Mouse (Mus musculus) spleen, adult 2 months (tissue): Measurements from ENCODE around the gene Rprd2. TPM values are rescaled to one million over a fixed set of nuclear protein-coding genes. Genes with fewer than 3 reads are reported as not detected.

Source experiments
- DNase-seq, 2 experiments: peaks; one replicate each; pipeline versions ENCODE4 v3.0.0 to v3.0.0-alpha.2; 2012 to 2021; ENCODE audit warnings: low spot score in 2 of 2, low read depth in 1 of 2
- H3K27ac ChIP-seq: fragments of 200-500 bp; 2 replicates; pipeline ENCODE4 v1.5.1; 2012; ENCODE audit warnings: low read length, inconsistent platforms; ENCODE audit not compliant: insufficient read depth
- H3K27me3 ChIP-seq: fragments of 200-500 bp; 2 replicates; pipeline ENCODE4 v1.6.1; 2012; ENCODE audit warnings: mild to moderate bottlenecking, moderate library complexity, low read length, inconsistent platforms; ENCODE audit not compliant: control insufficient read depth, insufficient read depth
- H3K36me3 ChIP-seq: fragments of 200-500 bp; 2 replicates; pipeline ENCODE4 v1.6.1; 2012; ENCODE audit warnings: mild to moderate bottlenecking, low read length, inconsistent platforms; ENCODE audit not compliant: control insufficient read depth, insufficient read depth
- H3K4me1 ChIP-seq: fragments of 200-500 bp; 2 replicates; pipeline ENCODE4 v1.6.1; 2011; ENCODE audit warnings: inconsistent platforms; ENCODE audit not compliant: control insufficient read depth, insufficient read depth, insufficient read length
- H3K4me3 ChIP-seq: fragments of 200-500 bp; 2 replicates; pipeline ENCODE4 v1.5.1; 2011; ENCODE audit warnings: mild to moderate bottlenecking, inconsistent platforms; ENCODE audit not compliant: insufficient read depth, insufficient read length; ENCODE audit errors: extremely low read depth
- CTCF ChIP-seq: fragments of 200-500 bp; IDR thresholded peaks from 2 replicates; pipeline ENCODE4 v1.5.1; 2011; ENCODE audit warnings: mild to moderate bottlenecking, inconsistent platforms; ENCODE audit not compliant: insufficient read depth, insufficient read length, insufficient replicate concordance; ENCODE audit errors: extremely low read depth
- POLR2A ChIP-seq: fragments of 200-500 bp; IDR thresholded peaks from 2 replicates; pipeline ENCODE4 v1.6.1; 2011; ENCODE audit warnings: low read depth, low read length, inconsistent platforms
- WGBS: fragments of 180-500 bp; shearing (Covaris S2); methylation state at CpG from one replicate; pipeline ENCODE4 v1.1.7; 2018; 5-methylcytosine and 5-hydroxymethylcytosine counted together
- polyA plus RNA-seq: library from polyadenylated mRNA; depleted of rRNA; stranded (reverse); fragments of >200 nt; gene quantifications from 2 replicates; pipeline ENCODE4 v1.2.3, GENCODE M21; 2012; rRNA removed

Gene Rprd2
- polyA plus RNA-seq, 1 experiment: 11.3 TPM

DNA sequence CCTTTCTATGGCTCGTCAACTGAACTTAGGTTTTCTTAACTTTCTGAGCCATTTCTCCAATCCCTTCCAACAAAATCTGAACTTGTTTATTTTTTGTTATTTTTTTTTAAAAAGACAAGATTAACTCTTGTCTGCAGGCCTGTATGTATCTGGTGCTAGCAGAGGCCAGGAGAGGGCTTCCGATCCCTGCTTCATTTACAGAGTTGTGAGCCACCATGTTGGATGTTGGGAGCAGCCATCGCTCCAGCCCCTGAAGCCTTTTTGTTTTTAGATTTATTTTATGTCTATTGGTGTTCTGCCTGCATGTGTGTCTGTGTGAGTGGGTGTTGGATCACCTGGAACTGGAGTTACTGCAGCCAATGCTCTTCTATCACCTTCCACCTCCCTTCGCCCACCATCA, 86.9 kb downstream of the Rprd2 start:
- H3K27ac ChIP-seq: no peak overlapping the region
- no peak overlapping the region for H3K4me3 ChIP-seq
- WGBS: 95% methylated on average over 4 of the region's 4 CpGs
- no peaks in the 10 kb centered on the region for H3K27me3 ChIP-seq
- H3K4me1 ChIP-seq: no peaks in the 10 kb centered on the region
- DNase-seq: no peak
- TF ChIP-seq CTCF (no peak), POLR2A (no peak)
- peaks cover 8% of the 10 kb centered on the region for H3K36me3 ChIP-seq

GRCm38 (mm10) chr3:95730431-95730830, 88.2 kb downstream of the Rprd2 start:
- H3K27ac ChIP-seq: no peak overlapping the region
- no peak for DNase-seq
- 92% methylated on average over 7 of the region's 7 CpGs for WGBS
- peaks cover 5% of the 10 kb centered on the region; the same call in 1 of the 2 replicates for H3K36me3 ChIP-seq
- TF ChIP-seq POLR2A (no peak), CTCF (no peak)
- H3K27me3 ChIP-seq: no peaks in the 10 kb centered on the region
- no peaks in the 10 kb centered on the region for H3K4me1 ChIP-seq
- no peak overlapping the region for H3K4me3 ChIP-seq

GRCm38 (mm10) chr3:95728906-95729305, 89.8 kb downstream of the Rprd2 start:
- Histone ChIP-seq H3K4me1 (no peaks in the 10 kb centered on the region), H3K27ac (no peak overlapping the region; the same call in 1 of the 2 replicates), H3K4me3 (no peak overlapping the region), H3K27me3 (no peaks in the 10 kb centered on the region), H3K36me3 (peaks cover 1% of the 10 kb centered on the region; the same call in 1 of the 2 replicates)
- no peak for DNase-seq
- WGBS: 91% methylated on average over 2 of the region's 2 CpGs
- TF ChIP-seq CTCF (no peak), POLR2A (no peak)

DNA sequence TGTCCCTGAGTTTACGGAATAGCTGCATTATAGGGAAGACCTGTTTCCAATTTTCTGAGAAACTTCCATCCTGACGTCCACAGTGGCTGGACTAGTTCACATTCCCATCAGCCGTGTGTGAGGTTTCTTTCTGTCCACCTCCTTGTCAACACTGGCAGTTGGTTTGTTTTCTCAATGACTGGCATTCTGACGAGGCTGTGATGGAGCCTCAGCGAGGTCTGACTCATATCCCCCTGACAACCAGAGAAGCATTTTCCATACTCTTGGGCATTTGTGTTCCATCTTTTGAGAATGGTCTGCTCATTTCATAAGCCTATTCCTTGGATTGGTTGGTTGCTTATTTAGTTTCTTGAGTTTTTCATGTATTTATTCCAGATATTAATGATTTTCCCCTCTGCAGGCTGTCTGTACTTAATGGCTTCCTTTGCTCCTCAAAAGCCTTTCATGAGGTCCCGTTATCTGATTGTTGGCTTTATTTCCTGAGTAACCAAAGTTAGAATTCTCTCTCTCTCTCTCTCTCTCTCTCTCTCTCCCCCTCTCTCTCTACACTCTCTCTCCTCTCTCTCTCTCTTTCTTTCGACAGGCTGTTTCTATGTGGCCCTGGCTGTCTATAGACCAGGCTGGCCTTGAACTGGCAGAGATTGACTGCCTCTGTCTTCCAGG, 91.8 kb downstream of the Rprd2 start:
- DNase-seq: no peak
- no peak overlapping the region for H3K27ac ChIP-seq
- no peak overlapping the region for H3K4me3 ChIP-seq
- H3K36me3 ChIP-seq: no peaks in the 10 kb centered on the region
- no peaks in the 10 kb centered on the region for H3K4me1 ChIP-seq
- WGBS: 78% methylated on average over 7 of the region's 7 CpGs
- TF ChIP-seq CTCF (no peak), POLR2A (no peak)
- no peaks in the 10 kb centered on the region for H3K27me3 ChIP-seq

DNA sequence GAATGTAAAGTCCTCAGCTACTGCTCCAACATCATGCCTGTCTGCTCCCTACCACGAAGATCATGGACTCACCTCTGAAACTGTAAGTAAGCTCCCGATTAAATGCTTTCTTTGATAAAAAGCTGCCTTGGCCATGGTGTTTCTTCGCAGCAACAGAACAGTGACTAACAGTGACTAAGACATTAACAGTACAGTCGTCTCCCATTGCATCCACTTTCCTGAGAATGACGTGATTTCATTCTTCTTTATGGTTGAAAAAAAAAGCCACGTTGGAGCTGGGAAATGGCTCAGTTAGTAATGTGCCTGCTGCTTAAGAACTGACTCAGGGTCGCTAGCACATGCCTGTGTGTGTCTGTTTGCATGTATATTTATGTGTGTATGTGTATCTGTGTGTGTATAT, 92.8 kb downstream of the Rprd2 start:
- no peaks in the 10 kb centered on the region for H3K27me3 ChIP-seq
- H3K4me3 ChIP-seq: no peak overlapping the region
- DNase-seq: no peak
- H3K27ac ChIP-seq: no peak overlapping the region
- TF ChIP-seq POLR2A (no peak), CTCF (no peak)
- WGBS: 87% methylated on average over 7 of the region's 7 CpGs
- H3K4me1 ChIP-seq: no peaks in the 10 kb centered on the region
- no peaks in the 10 kb centered on the region for H3K36me3 ChIP-seq

- Histone ChIP-seq H3K27ac (no peak overlapping the region), H3K4me1 (no peaks in the 10 kb centered on the region), H3K27me3 (no peaks in the 10 kb centered on the region), H3K4me3 (no peak overlapping the region), H3K36me3 (no peaks in the 10 kb centered on the region)
- no peak for DNase-seq
- 69% methylated on average over 3 of the region's 3 CpGs for WGBS
- TF ChIP-seq POLR2A (no peak), CTCF (no peak)
Measured at GRCm38 (mm10) chr3:95722386-95722785, 96.3 kb downstream of the Rprd2 start.

DNA sequence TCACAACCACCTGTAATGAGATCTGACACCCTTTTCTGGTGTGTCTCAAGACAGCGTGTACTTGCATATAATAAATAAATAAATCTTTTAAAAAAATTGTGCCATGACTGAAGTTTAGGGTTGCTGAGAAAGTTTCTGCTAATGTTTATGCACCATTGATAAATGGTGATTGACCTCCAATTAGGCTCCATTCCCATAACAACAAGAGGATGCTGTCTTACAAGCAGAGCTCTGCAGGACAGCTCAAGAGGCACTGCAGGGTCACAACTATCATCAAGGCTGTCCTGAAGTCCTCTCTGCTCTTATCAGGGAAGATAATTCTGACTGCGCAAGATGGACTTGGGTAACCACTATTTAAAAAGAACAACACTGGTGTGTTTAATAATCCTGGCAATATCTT, 100.5 kb downstream of the Rprd2 start:
- Histone ChIP-seq H3K4me1 (no peaks in the 10 kb centered on the region), H3K27ac (no peak overlapping the region), H3K36me3 (no peaks in the 10 kb centered on the region), H3K4me3 (no peak overlapping the region), H3K27me3 (no peaks in the 10 kb centered on the region)
- no peak for DNase-seq
- whole genome bisulfite sequencing: 95% methylated on average over 2 of the region's 2 CpGs
- TF ChIP-seq POLR2A: no peak
- TF ChIP-seq CTCF: no peak

- no peak for DNase-seq
- Histone ChIP-seq H3K4me3 (no peak overlapping the region), H3K27me3 (no peaks in the 10 kb centered on the region), H3K36me3 (no peaks in the 10 kb centered on the region), H3K27ac (no peak overlapping the region), H3K4me1 (no peaks in the 10 kb centered on the region)
- 41% methylated on average over 1 of the region's 1 CpGs for WGBS
- TF ChIP-seq POLR2A (no peak), CTCF (no peak)
Measured at GRCm38 (mm10) chr3:95716075-95716474, 102.6 kb downstream of the Rprd2 start.

Other genes with a start within 250 kb of the Rprd2 start
- gene Golph3l, start 229.9 kb downstream of the Rprd2 start, polyA plus RNA-seq: 3.3 and 3.8 TPM in 2 replicates
- gene Ensa, start 193.9 kb downstream of the Rprd2 start, polyA plus RNA-seq: 8.3 and 10.4 TPM in 2 replicates
- gene Mcl1, start 160.1 kb downstream of the Rprd2 start, polyA plus RNA-seq: 169 and 276 TPM in 2 replicates
- gene Adamtsl4, start 130.9 kb downstream of the Rprd2 start, polyA plus RNA-seq: 7.9 and 8.1 TPM in 2 replicates
- 62.3 and 104 TPM in 2 replicates for gene Ecm1, start 79.3 kb downstream of the Rprd2 start, polyA plus RNA-seq
- gene Tars2, start 58.7 kb downstream of the Rprd2 start, polyA plus RNA-seq: 29.5 and 29.7 TPM in 2 replicates
- gene Prpf3, start 37.0 kb upstream of the Rprd2 start, polyA plus RNA-seq: 8.6 and 12.1 TPM in 2 replicates
- 28.0 and 30.7 TPM in 2 replicates for gene Mrps21, start 52.7 kb upstream of the Rprd2 start, polyA plus RNA-seq
- 3.3 and 3.8 TPM in 2 replicates for gene Ciart, start 63.4 kb upstream of the Rprd2 start, polyA plus RNA-seq
- gene BC028528, start 73.1 kb upstream of the Rprd2 start, polyA plus RNA-seq: 11.5 and 12.7 TPM in 2 replicates
- gene Aph1a, start 75.1 kb upstream of the Rprd2 start, polyA plus RNA-seq: 100 and 174 TPM in 2 replicates
- gene Car14, start 85.8 kb upstream of the Rprd2 start, polyA plus RNA-seq: 0.50 TPM in 1 of 2 replicates, not detected in the other
- 12.7 and 21.2 TPM in 2 replicates for gene Anp32e, start 110.4 kb upstream of the Rprd2 start, polyA plus RNA-seq
- 60.1 and 91.7 TPM in 2 replicates for gene Plekho1, start 177.1 kb upstream of the Rprd2 start, polyA plus RNA-seq
- 2.0 and 2.5 TPM in 2 replicates for gene Vps45, start 239.6 kb upstream of the Rprd2 start, polyA plus RNA-seq